Mouse (Mus musculus) small intestine, adult 2 months (tissue): ENCODE measurements around the gene Sspn.

ENCODE experiments used
- CTCF ChIP-seq: fragments of 200-500 bp; IDR thresholded peaks from 2 replicates; pipeline ENCODE4 v1.5.1; 2012; ENCODE audit warnings: low read depth, mild to moderate bottlenecking, control low read depth, inconsistent platforms, low read length, moderate library complexity, mixed read lengths; ENCODE audit not compliant: insufficient replicate concordance, insufficient read length; ENCODE audit errors: extremely low read depth
- POLR2A ChIP-seq: fragments of 200-500 bp; IDR thresholded peaks from 2 replicates; pipeline ENCODE4 v1.6.1; 2012; ENCODE audit warnings: low read depth, mild to moderate bottlenecking, control low read depth, inconsistent platforms, low read length, moderate library complexity

- no peak for TF ChIP-seq CTCF
- TF ChIP-seq POLR2A: no peak
Measured at GRCm38 (mm10) chr6:145893366-145894021, 37.9 kb upstream of the Sspn start.
